Mouse (Mus musculus): Measurements from ENCODE around the gene Tssk6. TPM values are rescaled to one million over a fixed set of nuclear protein-coding genes. Genes with fewer than 3 reads are reported as not detected.

The Tssk6 gene
- polyA plus RNA-seq (2015; fragmentation: Nextera tagmentation; extraction: Ambion mirVana): 4.3 TPM in 2 replicates

DNA sequence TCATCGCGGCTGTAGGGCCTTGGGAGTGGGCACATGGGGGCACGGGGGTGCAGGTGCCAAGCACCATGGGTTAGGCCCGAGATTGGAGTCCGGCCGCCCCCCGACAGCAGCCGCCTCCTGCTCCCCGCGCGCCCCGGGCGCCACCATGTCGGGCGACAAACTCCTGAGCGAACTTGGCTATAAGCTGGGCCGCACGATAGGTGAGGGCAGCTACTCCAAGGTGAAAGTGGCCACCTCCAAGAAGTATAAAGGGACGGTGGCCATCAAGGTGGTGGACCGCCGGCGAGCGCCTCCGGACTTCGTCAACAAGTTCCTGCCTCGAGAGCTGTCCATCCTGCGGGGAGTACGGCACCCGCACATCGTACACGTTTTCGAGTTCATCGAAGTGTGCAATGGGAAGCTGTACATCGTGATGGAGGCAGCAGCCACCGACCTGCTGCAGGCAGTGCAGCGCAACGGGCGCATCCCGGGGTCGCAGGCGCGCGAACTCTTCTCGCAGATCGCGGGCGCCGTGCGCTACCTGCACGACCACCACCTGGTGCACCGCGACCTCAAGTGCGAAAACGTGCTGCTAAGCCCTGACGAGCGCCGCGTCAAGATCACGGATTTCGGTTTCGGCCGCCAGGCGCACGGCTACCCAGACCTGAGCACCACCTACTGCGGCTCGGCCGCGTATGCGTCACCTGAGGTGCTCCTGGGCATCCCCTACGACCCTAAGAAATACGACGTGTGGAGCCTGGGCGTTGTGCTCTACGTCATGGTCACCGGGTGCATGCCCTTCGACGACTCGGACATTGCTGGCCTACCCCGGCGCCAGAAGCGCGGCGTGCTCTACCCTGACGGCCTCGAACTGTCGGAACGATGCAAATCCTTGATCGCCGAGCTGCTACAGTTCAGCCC, at the start of gene Tssk6, which contains the start of the genes Ndufa13 and Yjefn3:
TSS of gene Tssk6 (plus strand) at position 22 of the 900 bp plus-strand sequence.
TSS of gene Ndufa13 (minus strand) at position 396 of the 900 bp plus-strand sequence.
TSS of gene Yjefn3 (minus strand) at position 550 of the 900 bp plus-strand sequence.
- Histone ChIP-seq H3K4me3 (replicated peaks) (peak within 1 kb of the TSS; percentile 77), H3K9ac (replicated peaks) (peak within 1 kb of the TSS; percentile 78), H3K36me3 (peaks cover 4% of the 10 kb centered on the region; the same call in 1 of the 2 replicates), H3K9me3 (replicated peaks) (no peaks in the 10 kb centered on the region), H3K27me3 (replicated peaks) (no peaks in the 10 kb centered on the region), H3K27ac (replicated peaks) (peak within 1 kb of the TSS; percentile 93), H3K4me1 (peaks cover 57% of the 10 kb centered on the region), H3K4me2 (peak within 1 kb of the TSS; percentile 99)
- WGBS: 3% methylated on average over 89 of the region's 89 CpGs
- ATAC-seq (ENCODE audit: low FRiP score): peak; percentile 43

DNA sequence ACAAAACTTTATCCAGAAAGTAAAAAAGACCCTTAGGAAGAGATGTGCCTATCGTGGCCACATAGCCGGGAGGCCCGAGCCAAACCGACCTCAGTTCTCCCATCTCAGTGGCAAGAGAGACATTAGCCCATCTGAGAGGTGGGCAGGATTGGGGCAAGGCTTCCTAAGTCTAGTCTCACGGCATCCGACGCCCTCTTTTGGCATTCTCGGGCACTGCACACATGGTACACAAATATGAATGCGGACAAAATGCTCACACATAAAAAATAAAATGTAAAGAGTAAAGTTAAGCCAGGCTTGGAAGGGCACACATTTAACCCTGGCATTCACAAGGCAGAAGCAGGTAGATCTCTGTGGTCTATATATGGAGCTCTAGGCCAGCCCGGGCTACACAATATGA, 48.1 kb upstream of the Tssk6 start:
- no peaks in the 10 kb centered on the region for H3K9me3 ChIP-seq (replicated peaks)
- 95% methylated on average over 10 of the region's 10 CpGs for WGBS
- H3K27me3 ChIP-seq (replicated peaks): no peaks in the 10 kb centered on the region
- peaks cover 5% of the 10 kb centered on the region; the same call in 1 of the 2 replicates for H3K36me3 ChIP-seq
- H3K27ac ChIP-seq (replicated peaks): no peak overlapping the region
- H3K9ac ChIP-seq (replicated peaks): no peak overlapping the region
- H3K4me3 ChIP-seq (replicated peaks): no peak overlapping the region
- no peak for ATAC-seq (ENCODE audit: low FRiP score)
- H3K4me1 ChIP-seq: no peaks in the 10 kb centered on the region
- no peak overlapping the region for H3K4me2 ChIP-seq

DNA sequence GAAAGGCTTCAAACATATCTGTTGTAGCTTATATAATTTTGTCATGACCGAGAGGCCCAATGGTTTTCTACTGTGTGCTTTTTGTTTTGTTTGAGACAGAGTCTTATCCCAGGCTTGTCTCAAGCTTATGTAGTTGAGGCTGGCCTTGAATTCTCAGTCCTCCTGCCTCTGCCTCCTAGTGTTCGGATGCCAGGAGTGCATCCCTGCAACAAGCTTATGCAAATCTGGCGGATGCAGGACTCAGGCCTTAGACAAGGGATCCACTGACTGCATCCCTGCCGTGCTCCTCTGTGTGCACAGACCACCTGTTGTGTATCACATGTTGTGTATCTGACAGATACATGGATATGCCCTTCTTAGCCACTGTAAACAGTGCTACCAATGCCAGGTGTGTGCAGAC, 41.2 kb upstream of the Tssk6 start:
- no peak overlapping the region for H3K4me3 ChIP-seq (replicated peaks)
- H3K9me3 ChIP-seq (replicated peaks): no peaks in the 10 kb centered on the region
- peaks cover 30% of the 10 kb centered on the region for H3K36me3 ChIP-seq
- WGBS: 63% methylated on average over 4 of the region's 4 CpGs
- H3K4me1 ChIP-seq: no peaks in the 10 kb centered on the region
- H3K9ac ChIP-seq (replicated peaks): no peak overlapping the region
- no peak overlapping the region for H3K4me2 ChIP-seq
- ATAC-seq (ENCODE audit: low FRiP score): no peak
- H3K27ac ChIP-seq (replicated peaks): no peak overlapping the region
- H3K27me3 ChIP-seq (replicated peaks): no peaks in the 10 kb centered on the region

DNA sequence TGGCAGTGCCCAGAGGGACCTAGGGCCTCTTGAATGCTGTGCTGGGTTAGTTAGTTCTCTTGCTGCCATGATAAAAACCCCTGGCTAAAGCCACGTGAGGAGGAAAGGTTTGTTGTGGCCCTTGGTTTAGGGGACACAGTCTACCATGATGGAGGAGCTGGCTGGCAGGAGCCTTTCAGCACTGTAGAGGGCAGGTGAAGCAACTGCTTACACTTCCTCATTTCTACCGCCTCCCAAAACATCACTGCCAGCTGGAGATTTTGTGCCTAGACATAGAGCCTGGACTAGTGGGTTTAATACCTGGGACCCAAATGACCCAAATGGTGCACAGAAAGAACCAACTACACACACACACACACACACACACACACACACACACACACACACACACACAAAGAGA, 40.7 kb upstream of the Tssk6 start:
- peaks cover 30% of the 10 kb centered on the region for H3K36me3 ChIP-seq
- H3K4me2 ChIP-seq: no peak overlapping the region
- no peak overlapping the region for H3K9ac ChIP-seq (replicated peaks)
- no peaks in the 10 kb centered on the region for H3K9me3 ChIP-seq (replicated peaks)
- H3K27me3 ChIP-seq (replicated peaks): no peaks in the 10 kb centered on the region
- no peaks in the 10 kb centered on the region for H3K4me1 ChIP-seq
- H3K27ac ChIP-seq (replicated peaks): no peak overlapping the region
- 77% methylated on average over 2 of the region's 2 CpGs for WGBS
- no peak for ATAC-seq (ENCODE audit: low FRiP score)
- no peak overlapping the region for H3K4me3 ChIP-seq (replicated peaks)

DNA sequence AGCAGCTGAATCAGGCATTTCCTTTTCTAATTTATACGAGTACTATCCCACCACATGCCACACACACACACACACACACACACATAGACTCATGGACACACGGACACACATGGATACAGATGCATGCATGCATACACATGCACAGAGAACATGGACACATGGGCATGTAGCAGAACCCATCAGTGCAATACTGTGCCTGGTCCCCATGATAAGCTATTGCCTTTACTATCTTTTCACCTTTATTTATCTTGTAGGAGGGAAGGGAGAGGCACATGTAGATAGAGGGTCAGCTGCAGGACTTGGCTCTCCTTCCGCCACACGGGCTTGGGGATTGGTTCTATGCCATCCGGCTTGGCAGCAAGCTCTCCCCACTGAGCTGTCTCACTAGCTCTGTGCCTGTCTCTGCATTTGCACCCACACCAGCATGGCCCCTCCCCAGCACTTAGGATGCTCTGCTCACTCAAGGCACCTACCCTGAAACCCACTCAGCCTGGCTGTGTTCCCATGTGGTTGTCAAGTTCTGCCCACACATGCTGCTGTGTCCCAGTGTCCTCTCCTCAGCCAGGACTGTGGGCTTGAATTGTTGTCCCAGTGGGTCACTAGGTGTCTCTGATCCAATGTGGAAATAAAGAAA, 38.5 kb upstream of the Tssk6 start:
- Histone ChIP-seq H3K4me2 (no peak overlapping the region), H3K4me1 (no peaks in the 10 kb centered on the region), H3K27ac (replicated peaks) (no peak overlapping the region), H3K36me3 (peaks cover 30% of the 10 kb centered on the region), H3K9ac (replicated peaks) (no peak overlapping the region), H3K9me3 (replicated peaks) (no peaks in the 10 kb centered on the region), H3K4me3 (replicated peaks) (no peak overlapping the region), H3K27me3 (replicated peaks) (no peaks in the 10 kb centered on the region)
- ATAC-seq (ENCODE audit: low FRiP score): no peak
- 87% methylated on average over 5 of the region's 5 CpGs for WGBS

DNA sequence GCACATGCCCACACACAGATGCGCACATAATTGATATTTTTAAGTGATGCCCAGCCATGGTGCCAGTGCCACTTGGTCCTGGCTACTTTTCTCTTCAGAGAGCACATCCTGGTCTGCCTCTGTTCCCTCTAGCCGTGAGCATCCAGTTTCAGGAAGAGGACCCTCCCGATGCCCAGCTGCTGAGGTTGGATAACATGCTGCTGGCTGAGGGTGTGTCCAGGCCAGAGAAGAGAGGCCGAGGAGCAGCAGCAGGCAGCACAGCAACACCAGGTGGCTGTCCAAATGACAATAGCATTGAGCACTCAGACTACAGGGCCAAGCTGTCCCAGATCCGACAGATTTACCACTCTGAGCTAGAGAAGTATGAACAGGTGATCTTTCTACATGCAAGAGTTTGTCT, 37.8 kb upstream of the Tssk6 start:
- no peak overlapping the region for H3K4me2 ChIP-seq
- H3K9me3 ChIP-seq (replicated peaks): no peaks in the 10 kb centered on the region
- no peak for ATAC-seq (ENCODE audit: low FRiP score)
- peaks cover 29% of the 10 kb centered on the region for H3K36me3 ChIP-seq
- H3K27me3 ChIP-seq (replicated peaks): no peaks in the 10 kb centered on the region
- no peak overlapping the region for H3K9ac ChIP-seq (replicated peaks)
- H3K4me3 ChIP-seq (replicated peaks): no peak overlapping the region
- WGBS: 82% methylated on average over 5 of the region's 5 CpGs
- no peak overlapping the region for H3K27ac ChIP-seq (replicated peaks)
- no peaks in the 10 kb centered on the region for H3K4me1 ChIP-seq

DNA sequence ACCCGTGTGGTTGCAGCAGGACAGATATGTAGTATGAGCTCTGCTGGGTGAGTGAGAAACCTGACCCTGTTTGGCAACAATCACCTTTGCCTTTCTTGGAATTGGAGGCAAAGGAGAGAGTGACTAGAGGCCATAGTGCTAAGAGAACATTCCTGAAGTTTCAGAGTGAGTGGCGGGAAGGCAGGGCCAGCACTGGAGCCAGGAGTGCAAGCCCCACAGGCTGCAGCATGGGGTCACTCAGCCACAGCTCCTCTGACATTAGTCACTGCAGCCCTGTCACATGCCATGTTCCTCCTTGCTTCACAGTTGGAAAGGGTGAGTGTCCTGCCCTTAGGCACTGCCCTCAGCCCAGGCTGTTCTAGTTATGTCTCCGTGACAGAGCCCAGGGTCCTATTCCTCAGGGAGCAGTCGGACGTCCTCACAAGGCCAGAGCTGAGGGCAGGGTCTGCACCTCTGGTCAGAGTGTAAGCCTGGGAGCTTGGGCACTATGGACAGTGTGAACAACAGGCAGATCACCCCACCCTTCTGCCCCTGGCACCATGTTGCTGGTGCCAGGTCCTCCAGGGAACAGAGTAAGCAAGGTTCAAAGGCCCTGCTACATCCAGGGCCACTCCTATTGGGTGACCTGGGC, 34.2 kb upstream of the Tssk6 start:
- whole genome bisulfite sequencing: 81% methylated on average over 5 of the region's 5 CpGs
- ATAC-seq (ENCODE audit: low FRiP score): no peak

DNA sequence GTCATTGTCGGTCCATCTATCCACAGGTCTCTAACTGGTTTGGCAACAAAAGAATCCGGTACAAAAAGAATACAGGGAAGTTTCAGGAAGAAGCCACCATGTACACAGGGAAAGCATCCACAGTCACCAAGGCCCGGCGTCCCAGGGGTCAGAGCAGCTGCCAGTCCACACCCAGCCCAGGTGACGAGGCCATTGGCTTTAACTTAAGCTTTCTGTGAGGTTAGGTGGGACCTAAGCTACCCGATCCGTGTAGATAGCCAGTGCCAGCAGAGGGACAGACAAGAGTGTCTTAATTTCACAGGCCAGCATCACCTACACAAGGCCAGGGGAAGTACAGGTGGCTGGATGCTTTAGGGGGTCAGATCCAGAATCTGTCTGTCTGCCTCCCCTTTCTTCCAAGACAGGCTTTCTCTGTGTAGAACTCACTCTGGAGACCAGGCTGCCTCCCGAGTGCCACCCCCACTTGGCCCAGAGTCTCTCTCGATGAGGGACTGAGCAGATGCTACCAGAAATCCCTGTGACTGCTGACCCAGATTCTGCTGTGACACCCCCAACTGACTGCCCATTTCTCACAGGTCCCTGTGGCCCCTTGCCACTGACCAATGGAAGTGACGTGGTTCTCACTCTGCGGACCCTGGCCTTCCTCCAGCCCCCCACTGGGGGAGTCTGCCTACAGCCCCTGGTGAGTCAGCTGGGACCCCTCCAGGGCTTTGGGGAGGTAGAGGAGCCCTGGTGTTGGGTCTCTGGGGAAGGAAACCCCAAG, 31.8 kb upstream of the Tssk6 start:
- Histone ChIP-seq H3K36me3 (peaks cover 10% of the 10 kb centered on the region; the same call in 1 of the 2 replicates), H3K4me2 (no peak overlapping the region), H3K27me3 (replicated peaks) (no peaks in the 10 kb centered on the region), H3K27ac (replicated peaks) (no peak overlapping the region), H3K9ac (replicated peaks) (no peak overlapping the region), H3K4me3 (replicated peaks) (no peak overlapping the region), H3K9me3 (replicated peaks) (no peaks in the 10 kb centered on the region), H3K4me1 (no peaks in the 10 kb centered on the region)
- no peak for ATAC-seq (ENCODE audit: low FRiP score)
- WGBS: 88% methylated on average over 11 of the region's 11 CpGs

More for the DNA sequence above, 34.2 kb upstream of the Tssk6 start:
- Histone ChIP-seq H3K4me3 (replicated peaks) (no peak overlapping the region), H3K4me2 (no peak overlapping the region), H3K4me1 (no peaks in the 10 kb centered on the region), H3K9ac (replicated peaks) (no peak overlapping the region), H3K9me3 (replicated peaks) (no peaks in the 10 kb centered on the region), H3K27ac (replicated peaks) (no peak overlapping the region), H3K27me3 (replicated peaks) (no peaks in the 10 kb centered on the region), H3K36me3 (peaks cover 16% of the 10 kb centered on the region; the same call in 1 of the 2 replicates)

DNA sequence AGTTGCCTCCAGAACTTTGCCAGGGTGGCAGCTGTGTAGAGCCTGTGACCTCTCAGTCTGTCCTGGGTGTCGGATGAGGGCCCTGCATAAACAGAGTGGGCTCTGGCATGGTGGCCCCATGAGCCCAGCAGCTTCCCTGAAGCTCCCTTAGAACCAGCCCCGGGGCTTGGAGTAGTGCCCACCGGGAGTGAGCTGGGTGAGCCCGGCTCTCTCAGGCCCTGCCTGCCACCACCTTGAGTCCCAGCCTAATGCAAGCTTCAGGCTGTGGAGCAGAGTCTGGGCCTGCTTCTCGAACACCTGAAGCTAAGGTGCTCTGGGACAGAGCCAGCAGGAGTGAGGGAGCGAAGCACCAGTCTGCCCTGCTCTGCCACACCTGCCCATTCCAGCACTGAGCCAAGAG, 31.1 kb upstream of the Tssk6 start:
- no peak for ATAC-seq (ENCODE audit: low FRiP score)
- Histone ChIP-seq H3K4me3 (replicated peaks) (no peak overlapping the region), H3K4me2 (no peak overlapping the region), H3K36me3 (peaks cover 6% of the 10 kb centered on the region; the same call in 1 of the 2 replicates), H3K27me3 (replicated peaks) (no peaks in the 10 kb centered on the region), H3K9ac (replicated peaks) (no peak overlapping the region), H3K9me3 (replicated peaks) (no peaks in the 10 kb centered on the region), H3K27ac (replicated peaks) (no peak overlapping the region), H3K4me1 (no peaks in the 10 kb centered on the region)
- WGBS: 91% methylated on average over 6 of the region's 6 CpGs

DNA sequence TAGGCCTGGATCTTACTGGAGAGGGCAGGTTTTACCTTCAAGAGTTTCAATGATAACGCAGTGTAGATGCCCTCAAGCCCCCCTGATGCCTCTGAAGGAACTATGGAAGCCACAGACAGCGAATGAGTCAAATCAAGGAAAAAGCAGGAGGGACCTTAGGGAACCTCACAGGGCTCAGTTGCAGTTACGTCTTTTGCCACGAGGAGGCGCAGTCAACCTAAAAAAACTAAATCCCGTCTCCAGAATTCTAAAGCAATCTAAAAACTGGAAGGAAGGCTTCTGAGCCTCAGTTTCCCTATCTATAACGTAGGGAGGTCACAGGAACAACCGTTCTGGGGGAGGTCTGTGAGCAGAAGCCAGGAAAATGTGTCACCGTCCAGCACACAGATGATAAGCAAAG, 27.8 kb upstream of the Tssk6 start:
- ATAC-seq (ENCODE audit: low FRiP score): no peak
- 11% methylated on average over 9 of the region's 9 CpGs for WGBS
- Histone ChIP-seq H3K4me3 (replicated peaks) (no peak overlapping the region), H3K4me1 (no peaks in the 10 kb centered on the region), H3K9me3 (replicated peaks) (no peaks in the 10 kb centered on the region), H3K27me3 (replicated peaks) (peaks cover 17% of the 10 kb centered on the region), H3K9ac (replicated peaks) (no peak overlapping the region), H3K27ac (replicated peaks) (no peak overlapping the region), H3K36me3 (peaks cover 6% of the 10 kb centered on the region; the same call in 1 of the 2 replicates), H3K4me2 (no peak overlapping the region)

DNA sequence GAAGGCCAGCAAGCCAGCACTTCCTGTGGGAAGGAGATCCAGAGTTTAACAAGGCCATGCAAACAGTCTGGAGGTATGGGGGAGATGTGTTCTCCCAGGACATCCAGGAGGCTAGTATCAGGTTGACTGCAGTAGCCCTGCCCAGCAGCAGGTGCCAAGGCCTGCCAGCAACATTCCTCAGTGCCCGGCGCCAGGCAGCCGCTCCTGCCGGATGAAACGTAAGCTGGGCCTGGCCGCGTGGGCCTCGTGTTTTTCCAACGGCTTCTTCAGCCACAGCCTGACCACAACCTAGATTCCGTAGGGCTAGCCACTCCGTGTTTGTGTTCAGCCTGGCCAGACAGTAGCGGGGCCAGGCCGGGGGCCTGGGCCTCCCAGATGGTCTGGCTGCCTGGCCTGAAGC, 27.3 kb upstream of the Tssk6 start:
- Histone ChIP-seq H3K4me3 (replicated peaks) (no peak overlapping the region), H3K9me3 (replicated peaks) (no peaks in the 10 kb centered on the region), H3K27ac (replicated peaks) (no peak overlapping the region), H3K4me1 (peaks cover 2% of the 10 kb centered on the region; the same call in 1 of the 2 replicates), H3K4me2 (no peak overlapping the region), H3K36me3 (peaks cover 6% of the 10 kb centered on the region; the same call in 1 of the 2 replicates), H3K27me3 (replicated peaks) (peaks cover 22% of the 10 kb centered on the region), H3K9ac (replicated peaks) (no peak overlapping the region)
- 80% methylated on average over 13 of the region's 13 CpGs for WGBS
- ATAC-seq (ENCODE audit: low FRiP score): no peak

Measured in neural tube, embryonic 15.5 days (tissue).